Mouse (Mus musculus) brain, embryonic 14.5 days (tissue): ENCODE measurements around the gene Evi5l.

Source experiments
- CTCF ChIP-seq: fragments of 200-500 bp; IDR thresholded peaks from 2 replicates; pipeline ENCODE4 v1.5.1; 2012; ENCODE audit warnings: inconsistent platforms, mild to moderate bottlenecking, moderate library complexity, borderline replicate concordance; ENCODE audit not compliant: insufficient read depth, insufficient read length; ENCODE audit errors: extremely low read depth
- POLR2A ChIP-seq: fragments of 200-500 bp; IDR thresholded peaks from 2 replicates; pipeline ENCODE4 v1.6.1; 2012; ENCODE audit warnings: mild to moderate bottlenecking, inconsistent platforms, borderline replicate concordance; ENCODE audit not compliant: poor library complexity, insufficient read depth, insufficient read length, severe bottlenecking; ENCODE audit errors: extremely low read depth

DNA sequence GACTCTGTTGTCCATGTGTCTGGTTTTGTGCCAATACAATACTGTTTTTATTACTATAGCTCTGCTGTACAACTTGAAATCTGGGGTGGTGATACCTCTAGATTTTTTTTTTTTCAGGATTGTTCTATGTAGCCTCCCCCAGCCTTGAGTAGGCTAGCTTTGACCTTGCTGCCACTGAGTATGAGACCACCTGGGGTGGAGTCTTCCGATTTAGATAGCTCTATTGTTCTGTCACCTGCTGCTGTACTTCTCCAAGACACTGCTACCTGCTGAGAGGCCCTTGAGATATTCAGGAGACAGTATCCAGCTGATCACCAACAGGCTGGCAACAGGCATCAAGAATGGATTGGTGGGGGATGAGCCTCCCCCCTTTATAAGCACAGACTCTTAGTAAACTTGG, 19.1 kb upstream of the Evi5l start:
- TF ChIP-seq CTCF (no peak), POLR2A (no peak)
